Mouse (Mus musculus): ENCODE measurements around the gene Hk1. TPM values are rescaled to one million over a fixed set of nuclear protein-coding genes. Genes with fewer than 3 reads are reported as not detected.

The Hk1 gene
- polyA plus RNA-seq, 1 experiment from 2014 or later: 19.9 TPM

- WGBS: 71% methylated on average over 10 of the region's 10 CpGs
- no peaks in the 10 kb centered on the region for H3K27me3 ChIP-seq (ENCODE audit: control insufficient read depth, insufficient read depth, low read length)
- no peak overlapping the region for H3K4me2 ChIP-seq (ENCODE audit: low read depth, low read length)
- no peaks in the 10 kb centered on the region for H3K36me3 ChIP-seq (replicated peaks; ENCODE audit: control insufficient read depth, insufficient read depth, low read depth, low read length)
- DNase-seq (ENCODE audit: low spot score): no peak
- no peak for ATAC-seq (replicated peaks; ENCODE audit: insufficient number of reproducible peaks, low FRiP score, low TSS enrichment, low read depth)
- H3K27ac ChIP-seq (replicated peaks; ENCODE audit: low read depth, low read length): no peak overlapping the region
- H3K9ac ChIP-seq (replicated peaks; ENCODE audit: low read length): no peak overlapping the region
- no peak overlapping the region for H3K4me3 ChIP-seq (ENCODE audit: low read depth, low read length)
- no peaks in the 10 kb centered on the region for H3K9me3 ChIP-seq (replicated peaks; ENCODE audit: control insufficient read depth, low read length)
- H3K4me1 ChIP-seq (ENCODE audit: control insufficient read depth, insufficient read depth, low read length): no peaks in the 10 kb centered on the region
These were observed 69.3 kb downstream of the Hk1 start for GRCm38 (mm10) chr10:62310259-62311039.

GRCm38 (mm10) chr10:62309593-62309992 lies 70.1 kb downstream of the Hk1 start:
- Histone ChIP-seq H3K27ac (replicated peaks; ENCODE audit: low read depth, low read length) (no peak overlapping the region), H3K9me3 (replicated peaks; ENCODE audit: control insufficient read depth, low read length) (no peaks in the 10 kb centered on the region), H3K27me3 (ENCODE audit: control insufficient read depth, insufficient read depth, low read length) (no peaks in the 10 kb centered on the region), H3K36me3 (replicated peaks; ENCODE audit: control insufficient read depth, insufficient read depth, low read depth, low read length) (no peaks in the 10 kb centered on the region), H3K4me3 (ENCODE audit: low read depth, low read length) (no peak overlapping the region), H3K4me1 (ENCODE audit: control insufficient read depth, insufficient read depth, low read length) (no peaks in the 10 kb centered on the region), H3K4me2 (ENCODE audit: low read depth, low read length) (no peak overlapping the region), H3K9ac (replicated peaks; ENCODE audit: low read length) (no peak overlapping the region)
- DNase-seq (ENCODE audit: low spot score): no peak
- ATAC-seq (replicated peaks; ENCODE audit: insufficient number of reproducible peaks, low FRiP score, low TSS enrichment, low read depth): no peak
- WGBS: 70% methylated on average over 5 of the region's 5 CpGs

- H3K27ac ChIP-seq (replicated peaks; ENCODE audit: low read depth, low read length): no peak overlapping the region
- 41% methylated on average over 11 of the region's 11 CpGs for WGBS
- H3K36me3 ChIP-seq (replicated peaks; ENCODE audit: control insufficient read depth, insufficient read depth, low read depth, low read length): no peaks in the 10 kb centered on the region
These were observed 70.7 kb downstream of the Hk1 start for GRCm38 (mm10) chr10:62308896-62309491.

GRCm38 (mm10) chr10:62306483-62306882 lies 73.2 kb downstream of the Hk1 start:
- no peak overlapping the region for H3K4me3 ChIP-seq (ENCODE audit: low read depth, low read length)
- ATAC-seq (replicated peaks; ENCODE audit: insufficient number of reproducible peaks, low FRiP score, low TSS enrichment, low read depth) (no peak), DNase-seq (ENCODE audit: low spot score) (peak; percentile 47)
- H3K9ac ChIP-seq (replicated peaks; ENCODE audit: low read length): no peak overlapping the region
- no peaks in the 10 kb centered on the region for H3K9me3 ChIP-seq (replicated peaks; ENCODE audit: control insufficient read depth, low read length)
- no peaks in the 10 kb centered on the region for H3K27me3 ChIP-seq (ENCODE audit: control insufficient read depth, insufficient read depth, low read length)
- no peaks in the 10 kb centered on the region for H3K4me1 ChIP-seq (ENCODE audit: control insufficient read depth, insufficient read depth, low read length)
- H3K36me3 ChIP-seq (replicated peaks; ENCODE audit: control insufficient read depth, insufficient read depth, low read depth, low read length): no peaks in the 10 kb centered on the region
- WGBS: 38% methylated on average over 3 of the region's 3 CpGs
- H3K4me2 ChIP-seq (ENCODE audit: low read depth, low read length): no peak overlapping the region
- no peak overlapping the region for H3K27ac ChIP-seq (replicated peaks; ENCODE audit: low read depth, low read length)

More at GRCm38 (mm10) chr10:62308896-62309491, 70.7 kb downstream of the Hk1 start:
- DNase-seq (ENCODE audit: low spot score) (peak; percentile 87), ATAC-seq (replicated peaks; ENCODE audit: insufficient number of reproducible peaks, low FRiP score, low TSS enrichment, low read depth) (no peak; the same call in 1 of the 2 replicates)
- Histone ChIP-seq H3K4me2 (ENCODE audit: low read depth, low read length) (no peak overlapping the region), H3K4me3 (ENCODE audit: low read depth, low read length) (no peak overlapping the region), H3K27me3 (ENCODE audit: control insufficient read depth, insufficient read depth, low read length) (no peaks in the 10 kb centered on the region), H3K4me1 (ENCODE audit: control insufficient read depth, insufficient read depth, low read length) (no peaks in the 10 kb centered on the region), H3K9me3 (replicated peaks; ENCODE audit: control insufficient read depth, low read length) (no peaks in the 10 kb centered on the region), H3K9ac (replicated peaks; ENCODE audit: low read length) (no peak overlapping the region)

- ATAC-seq (replicated peaks; ENCODE audit: insufficient number of reproducible peaks, low FRiP score, low TSS enrichment, low read depth) (no peak), DNase-seq (ENCODE audit: low spot score) (no peak)
- H3K36me3 ChIP-seq (replicated peaks; ENCODE audit: control insufficient read depth, insufficient read depth, low read depth, low read length): no peaks in the 10 kb centered on the region
- H3K27me3 ChIP-seq (ENCODE audit: control insufficient read depth, insufficient read depth, low read length): no peaks in the 10 kb centered on the region
- no peak overlapping the region for H3K4me3 ChIP-seq (ENCODE audit: low read depth, low read length)
- H3K9ac ChIP-seq (replicated peaks; ENCODE audit: low read length): no peak overlapping the region
- no peaks in the 10 kb centered on the region for H3K4me1 ChIP-seq (ENCODE audit: control insufficient read depth, insufficient read depth, low read length)
- 82% methylated on average over 6 of the region's 6 CpGs for WGBS
- no peak overlapping the region for H3K27ac ChIP-seq (replicated peaks; ENCODE audit: low read depth, low read length)
- H3K9me3 ChIP-seq (replicated peaks; ENCODE audit: control insufficient read depth, low read length): no peaks in the 10 kb centered on the region
- H3K4me2 ChIP-seq (ENCODE audit: low read depth, low read length): no peak overlapping the region
These were observed 74.6 kb downstream of the Hk1 start for GRCm38 (mm10) chr10:62305090-62305489.

- no peaks in the 10 kb centered on the region for H3K36me3 ChIP-seq (replicated peaks; ENCODE audit: control insufficient read depth, insufficient read depth, low read depth, low read length)
- H3K9me3 ChIP-seq (replicated peaks; ENCODE audit: control insufficient read depth, low read length): no peaks in the 10 kb centered on the region
- H3K27me3 ChIP-seq (ENCODE audit: control insufficient read depth, insufficient read depth, low read length): no peaks in the 10 kb centered on the region
- H3K27ac ChIP-seq (replicated peaks; ENCODE audit: low read depth, low read length): no peak overlapping the region
- WGBS: 84% methylated on average over 23 of the region's 23 CpGs
- ATAC-seq (replicated peaks; ENCODE audit: insufficient number of reproducible peaks, low FRiP score, low TSS enrichment, low read depth) (no peak; the same call in 1 of the 2 replicates), DNase-seq (ENCODE audit: low spot score) (no peak)
- H3K4me1 ChIP-seq (ENCODE audit: control insufficient read depth, insufficient read depth, low read length): no peaks in the 10 kb centered on the region
- no peak overlapping the region for H3K4me2 ChIP-seq (ENCODE audit: low read depth, low read length)
- no peak overlapping the region for H3K9ac ChIP-seq (replicated peaks; ENCODE audit: low read length)
- H3K4me3 ChIP-seq (ENCODE audit: low read depth, low read length): no peak overlapping the region
These were observed 79.5 kb downstream of the Hk1 start for GRCm38 (mm10) chr10:62300006-62300827.

- Histone ChIP-seq H3K9me3 (replicated peaks; ENCODE audit: control insufficient read depth, low read length) (no peaks in the 10 kb centered on the region), H3K27ac (replicated peaks; ENCODE audit: low read depth, low read length) (no peak overlapping the region), H3K9ac (replicated peaks; ENCODE audit: low read length) (no peak overlapping the region), H3K4me3 (ENCODE audit: low read depth, low read length) (no peak overlapping the region), H3K36me3 (replicated peaks; ENCODE audit: control insufficient read depth, insufficient read depth, low read depth, low read length) (no peaks in the 10 kb centered on the region), H3K27me3 (ENCODE audit: control insufficient read depth, insufficient read depth, low read length) (no peaks in the 10 kb centered on the region), H3K4me1 (ENCODE audit: control insufficient read depth, insufficient read depth, low read length) (no peaks in the 10 kb centered on the region), H3K4me2 (ENCODE audit: low read depth, low read length) (no peak overlapping the region)
- WGBS: 75% methylated on average over 16 of the region's 26 CpGs
- ATAC-seq (replicated peaks; ENCODE audit: insufficient number of reproducible peaks, low FRiP score, low TSS enrichment, low read depth): no peak
- DNase-seq (ENCODE audit: low spot score): no peak
These were observed 83.4 kb downstream of the Hk1 start for GRCm38 (mm10) chr10:62296086-62296872.
